Mouse (Mus musculus): Measurements from ENCODE around the gene Kdelc2.

DNA sequence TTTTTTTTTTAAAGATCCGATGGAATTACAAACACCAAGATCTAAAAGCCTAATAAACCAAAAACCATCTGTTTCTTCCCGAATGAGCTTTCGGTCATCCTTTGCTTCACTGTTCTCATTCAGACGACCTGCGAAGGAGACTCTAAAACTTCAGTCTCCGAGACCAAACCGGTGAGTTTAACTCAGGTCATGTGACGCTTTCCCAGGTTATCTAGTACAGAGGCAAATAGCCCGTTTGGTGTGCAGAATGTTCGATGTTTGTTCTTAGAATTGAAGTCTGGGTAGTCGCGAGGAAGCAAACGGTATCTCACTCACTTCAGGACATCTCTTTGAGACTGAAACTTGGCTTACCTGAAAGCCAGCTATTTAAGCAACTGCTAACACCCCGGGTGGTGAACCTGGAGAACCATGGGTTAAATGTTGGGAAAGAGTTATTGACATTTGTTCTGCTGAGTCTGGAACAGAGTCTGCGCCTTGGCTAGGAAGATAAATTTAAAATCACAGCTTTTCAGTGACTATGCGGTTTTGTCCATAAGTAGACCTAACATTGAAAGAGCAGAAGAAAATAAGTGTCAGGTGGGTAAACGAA, 43.4 kb upstream of the Kdelc2 start:
- TF ChIP-seq CTCF (IDR thresholded peaks at IDR 0.05; ENCODE audit: extremely low read depth, insufficient read depth, low read length) (no peak), POLR2A (IDR thresholded peaks at IDR 0.05; ENCODE audit: extremely low read depth, insufficient read depth, low read length) (no peak)
